Mouse (Mus musculus) neural tube, embryonic 11.5 days (tissue): Measurements from ENCODE around the gene Mdfi. TPM values are rescaled to one million over a fixed set of nuclear protein-coding genes. Genes with fewer than 3 reads are reported as not detected.

Source experiments
- ATAC-seq: fragments of 200-750 bp; cut with Nextera tagmentation; 2 replicates; pipeline ENCODE4 v1.8.0; 2017; ENCODE audit warnings: moderate number of reproducible peaks, mild to moderate bottlenecking, moderate TSS enrichment, moderate library complexity; ENCODE audit not compliant: insufficient read depth, low FRiP score, low TSS enrichment
- DNase-seq: peaks from one replicate; pipeline ENCODE4 v3.0.0-alpha.2; 2015; ENCODE audit warnings: low spot score
- H3K27ac ChIP-seq: fragments of 300-500 bp; sonication (generic); 2 replicates; pipeline ENCODE4 v1.5.1; 2014; ENCODE audit warnings: low read depth, mild to moderate bottlenecking, low read length
- H3K27me3 ChIP-seq: fragments of 300-500 bp; sonication (generic); 2 replicates; pipeline ENCODE4 v1.6.1; 2014; ENCODE audit warnings: mild to moderate bottlenecking, low read length, mixed read lengths; ENCODE audit not compliant: control insufficient read depth, insufficient read depth
- H3K36me3 ChIP-seq: fragments of 300-500 bp; sonication (generic); 2 replicates; pipeline ENCODE4 v1.6.1; 2014; ENCODE audit warnings: mild to moderate bottlenecking, low read length, moderate library complexity, mixed read lengths; ENCODE audit not compliant: control insufficient read depth, insufficient read depth
- H3K4me1 ChIP-seq: fragments of 300-500 bp; sonication (generic); 2 replicates; pipeline ENCODE4 v1.6.1; 2014; ENCODE audit warnings: low read length, mixed read lengths; ENCODE audit not compliant: control insufficient read depth, insufficient read depth
- H3K4me2 ChIP-seq: fragments of 300-500 bp; sonication (generic); 2 replicates; pipeline ENCODE4 v1.6.1; 2014; ENCODE audit warnings: low read depth, mild to moderate bottlenecking, moderate library complexity
- H3K4me3 ChIP-seq: fragments of 300-500 bp; sonication (generic); 2 replicates; pipeline ENCODE4 v1.5.1; 2014; ENCODE audit warnings: low read depth, low read length
- H3K9ac ChIP-seq: fragments of 300-500 bp; sonication (generic); 2 replicates; pipeline ENCODE4 v1.6.1; 2014; ENCODE audit warnings: mild to moderate bottlenecking, low read length
- H3K9me3 ChIP-seq: fragments of 300-500 bp; sonication (generic); 2 replicates; pipeline ENCODE4 v1.6.1; 2016; ENCODE audit warnings: low read length; ENCODE audit not compliant: control insufficient read depth
- WGBS: fragments of 180-500 bp; shearing (Covaris S2); extraction: QIAGEN DNeasy Blood & Tissue Kit; methylation state at CpG from one replicate; pipeline ENCODE4 v1.1.7; 2014; 5-methylcytosine and 5-hydroxymethylcytosine counted together
- polyA plus RNA-seq: library from polyadenylated mRNA; unstranded; fragments of >200 nt; fragmentation: Nextera tagmentation; extraction: Ambion mirVana; gene quantifications from 2 replicates; pipeline ENCODE4 v1.2.1, GENCODE M21; 2014

Mdfi gene
- polyA plus RNA-seq, 1 experiment from 2014 or later, result 43.4 TPM

GRCm38 (mm10) chr17:47788306-47788705, 46.2 kb downstream of the Mdfi start:
- Histone ChIP-seq H3K27me3 (no peaks in the 10 kb centered on the region), H3K36me3 (no peaks in the 10 kb centered on the region), H3K4me2 (no peak overlapping the region), H3K27ac (no peak overlapping the region), H3K4me1 (peaks cover 11% of the 10 kb centered on the region), H3K9ac (no peak overlapping the region), H3K4me3 (no peak overlapping the region), H3K9me3 (no peaks in the 10 kb centered on the region)
- WGBS, result 4% methylated on average over 4 of the region's 4 CpGs
- DNase-seq (no peak), ATAC-seq (no peak)

- H3K27me3 ChIP-seq, result no peaks in the 10 kb centered on the region
- peaks cover 9% of the 10 kb centered on the region for H3K4me1 ChIP-seq
- no peak overlapping the region for H3K9ac ChIP-seq
- H3K4me3 ChIP-seq, result no peak overlapping the region
- no peak overlapping the region for H3K27ac ChIP-seq
- H3K9me3 ChIP-seq, result no peaks in the 10 kb centered on the region
- DNase-seq, result no peak
- no peak overlapping the region for H3K4me2 ChIP-seq
- ATAC-seq, result no peak
- WGBS, result 44% methylated on average over 8 of the region's 8 CpGs
- no peaks in the 10 kb centered on the region for H3K36me3 ChIP-seq
These were observed 46.9 kb downstream of the Mdfi start for GRCm38 (mm10) chr17:47787632-47788031.

GRCm38 (mm10) chr17:47784411-47784810, 50.1 kb downstream of the Mdfi start:
- DNase-seq (no peak), ATAC-seq (no peak)
- no peaks in the 10 kb centered on the region for H3K27me3 ChIP-seq
- 88% methylated on average over 6 of the region's 6 CpGs for WGBS
- H3K4me2 ChIP-seq, result no peak overlapping the region
- no peaks in the 10 kb centered on the region for H3K36me3 ChIP-seq
- H3K9ac ChIP-seq, result no peak overlapping the region
- H3K4me3 ChIP-seq, result no peak overlapping the region
- H3K4me1 ChIP-seq, result peaks cover 9% of the 10 kb centered on the region
- no peak overlapping the region for H3K27ac ChIP-seq
- H3K9me3 ChIP-seq, result no peaks in the 10 kb centered on the region

- Histone ChIP-seq H3K9me3 (no peaks in the 10 kb centered on the region), H3K27me3 (no peaks in the 10 kb centered on the region), H3K4me2 (no peak overlapping the region), H3K36me3 (no peaks in the 10 kb centered on the region), H3K9ac (no peak overlapping the region), H3K4me1 (peaks cover 9% of the 10 kb centered on the region), H3K27ac (no peak overlapping the region), H3K4me3 (no peak overlapping the region)
- no peak for DNase-seq
- WGBS, result 69% methylated on average over 8 of the region's 8 CpGs
- ATAC-seq, result no peak
These were observed 50.9 kb downstream of the Mdfi start for GRCm38 (mm10) chr17:47783445-47784223.

- WGBS, result 89% methylated on average over 3 of the region's 3 CpGs
- Histone ChIP-seq H3K27ac (no peak overlapping the region), H3K4me2 (no peak overlapping the region), H3K27me3 (no peaks in the 10 kb centered on the region), H3K36me3 (no peaks in the 10 kb centered on the region), H3K4me1 (no peaks in the 10 kb centered on the region), H3K9me3 (no peaks in the 10 kb centered on the region), H3K4me3 (no peak overlapping the region), H3K9ac (no peak overlapping the region)
- DNase-seq (no peak), ATAC-seq (no peak)
These were observed 52.0 kb downstream of the Mdfi start for GRCm38 (mm10) chr17:47782486-47782885.

- Histone ChIP-seq H3K27ac (no peak overlapping the region), H3K27me3 (no peaks in the 10 kb centered on the region), H3K4me1 (no peaks in the 10 kb centered on the region), H3K4me2 (no peak overlapping the region), H3K9me3 (no peaks in the 10 kb centered on the region), H3K9ac (no peak overlapping the region), H3K36me3 (no peaks in the 10 kb centered on the region), H3K4me3 (no peak overlapping the region)
- DNase-seq (no peak), ATAC-seq (no peak)
- WGBS, result 89% methylated on average over 10 of the region's 10 CpGs
These were observed 54.0 kb downstream of the Mdfi start for GRCm38 (mm10) chr17:47780470-47780869.

GRCm38 (mm10) chr17:47777141-47777540, 57.4 kb downstream of the Mdfi start:
- Histone ChIP-seq H3K4me1 (no peaks in the 10 kb centered on the region), H3K27me3 (no peaks in the 10 kb centered on the region), H3K36me3 (no peaks in the 10 kb centered on the region), H3K9ac (no peak overlapping the region), H3K4me2 (no peak overlapping the region), H3K9me3 (0 out of 2 replicates have a peak, but pooled peaks cover 2% of the 10 kb centered on the region), H3K4me3 (no peak overlapping the region), H3K27ac (no peak overlapping the region)
- ATAC-seq (no peak), DNase-seq (no peak)
- WGBS, result 66% methylated on average over 2 of the region's 2 CpGs

- 53% methylated on average over 6 of the region's 6 CpGs for WGBS
- no peak for DNase-seq
- no peaks in the 10 kb centered on the region for H3K4me1 ChIP-seq
- H3K4me3 ChIP-seq, result no peak overlapping the region
- no peaks in the 10 kb centered on the region for H3K27me3 ChIP-seq
- ATAC-seq, result no peak
- 0 out of 2 replicates have a peak, but pooled peaks cover 4% of the 10 kb centered on the region for H3K9me3 ChIP-seq
- no peak overlapping the region for H3K9ac ChIP-seq
- no peak overlapping the region for H3K4me2 ChIP-seq
- no peak overlapping the region for H3K27ac ChIP-seq
- H3K36me3 ChIP-seq, result no peaks in the 10 kb centered on the region
These were observed 60.9 kb downstream of the Mdfi start for GRCm38 (mm10) chr17:47773604-47774003.
